Mouse (Mus musculus): ENCODE data around the gene 1700029I15Rik.

The 1700029I15Rik gene

GRCm38 (mm10) chr2:92425366-92425765 lies 43.0 kb downstream of the 1700029I15Rik start:
- in situ Hi-C loops (cut with MboI, MseI): no loop called here

GRCm38 (mm10) chr2:92426426-92426825 lies 44.1 kb downstream of the 1700029I15Rik start:
- in situ Hi-C loops (cut with MboI, MseI): no loop called here

GRCm38 (mm10) chr2:92427882-92428281 lies 45.5 kb downstream of the 1700029I15Rik start:
- in situ Hi-C loops (cut with MboI, MseI): no loop called here

- in situ Hi-C loops (cut with MboI, MseI): loop anchor here (5.0 kb wide), 1 partner anchor 53 kb away; no protein-coding TSS in a partner anchor
Observed at GRCm38 (mm10) chr2:92430089-92430488, 47.8 kb downstream of the 1700029I15Rik start.

- in situ Hi-C loops (cut with MboI, MseI): loop anchor here (5.0 kb wide), 1 partner anchor 54 kb away; no protein-coding TSS in a partner anchor
Observed at GRCm38 (mm10) chr2:92430723-92431541, 48.6 kb downstream of the 1700029I15Rik start.

- in situ Hi-C loops (cut with MboI, MseI): loop anchor here (5.0 kb wide), 1 partner anchor 54 kb away; no protein-coding TSS in a partner anchor
Observed at GRCm38 (mm10) chr2:92431611-92432179, 49.4 kb downstream of the 1700029I15Rik start.

- in situ Hi-C loops (cut with MboI, MseI): loop anchor here (5.0 kb wide), 1 partner anchor 55 kb away; no protein-coding TSS in a partner anchor
Observed at GRCm38 (mm10) chr2:92432299-92433295, 50.3 kb downstream of the 1700029I15Rik start.

- in situ Hi-C loops (cut with MboI, MseI): loop anchor here (5.0 kb wide), 1 partner anchor 56 kb away; no protein-coding TSS in a partner anchor
Observed at GRCm38 (mm10) chr2:92433578-92434374, 51.4 kb downstream of the 1700029I15Rik start, which contains the start of gene Cry2. Gene Cry2, minus strand, starts transcription at chr2:92434043.

- in situ Hi-C loops (cut with MboI, MseI): loop anchor here (5.0 kb wide), 1 partner anchor 57 kb away; no protein-coding TSS in a partner anchor
Observed at GRCm38 (mm10) chr2:92434375-92434745, 52.0 kb downstream of the 1700029I15Rik start.

GRCm38 (mm10) chr2:92435023-92435422 lies 52.7 kb downstream of the 1700029I15Rik start:
- in situ Hi-C loops (cut with MboI, MseI): no loop called here

All from regulatory T cell (primary cell).